Mouse (Mus musculus) lung, adult 2 months (tissue): ENCODE measurements around the gene Elovl4. TPM values are rescaled to one million over a fixed set of nuclear protein-coding genes. Genes with fewer than 3 reads are reported as not detected.

Experiments
- DNase-seq: peaks from one replicate; pipeline ENCODE4 v3.0.0; 2022
- H3K4me1 ChIP-seq: fragments of 200-500 bp; 2 replicates; pipeline ENCODE4 v1.6.1; 2011; ENCODE audit warnings: low read length; ENCODE audit not compliant: control insufficient read depth, insufficient read depth
- H3K4me3 ChIP-seq: fragments of 200-500 bp; replicated peaks from 2 replicates; pipeline ENCODE3; 2011; ENCODE audit warnings: low read depth, mild to moderate bottlenecking, control low read depth, low read length; ENCODE audit errors: extremely low read depth
- CTCF ChIP-seq: fragments of 200-500 bp; IDR thresholded peaks from 2 replicates; pipeline ENCODE4 v1.5.1; 2011; ENCODE audit warnings: mild to moderate bottlenecking, low read length, control low read depth; ENCODE audit not compliant: insufficient read depth
- POLR2A ChIP-seq: fragments of 200-500 bp; IDR thresholded peaks from 2 replicates; pipeline ENCODE4 v1.6.1; 2011; ENCODE audit warnings: low read depth, mild to moderate bottlenecking, control low read depth, low read length, borderline replicate concordance; ENCODE audit errors: extremely low read depth
- WGBS: fragments of 180-500 bp; shearing (Covaris S2); methylation state at CpG from one replicate; pipeline ENCODE4 v1.1.7; 2018; 5-methylcytosine and 5-hydroxymethylcytosine counted together
- polyA plus RNA-seq: library from polyadenylated mRNA; depleted of rRNA; stranded (reverse); fragments of >200 nt; gene quantifications from 2 replicates; pipeline ENCODE4 v1.2.3, GENCODE M21; 2012; rRNA removed

Elovl4 gene
- polyA plus RNA-seq, 1 experiment = 30.6 TPM

- WGBS = 56% methylated on average over 7 of the region's 7 CpGs
- peaks cover 3% of the 10 kb centered on the region; the same call in 1 of the 2 replicates for H3K4me1 ChIP-seq
- DNase-seq = no peak
- TF ChIP-seq CTCF (no peak), POLR2A (no peak)
- H3K4me3 ChIP-seq = no peak overlapping the region
These were observed 75.2 kb downstream of the Elovl4 start for GRCm38 (mm10) chr9:83730836-83731235.

Other genes starting within 250 kb of the Elovl4 start
- 0.10 and 0.31 TPM in 2 replicates for gene Ttk, start 28.4 kb upstream of the Elovl4 start, polyA plus RNA-seq
- gene Bckdhb, start 118.9 kb upstream of the Elovl4 start, polyA plus RNA-seq = 10.4 and 13.9 TPM in 2 replicates